Mouse (Mus musculus) hindbrain, embryonic 10.5 days (tissue): ENCODE measurements around the gene Obox2. TPM values are rescaled to one million over a fixed set of nuclear protein-coding genes. Genes with fewer than 3 reads are reported as not detected.
"Not testable (repeated sequence)": the region's sequence is repeated elsewhere in the genome, so short reads cannot be mapped to it uniquely, and the experiment has no call there.

Experiments
- DNase-seq: peaks from one replicate; pipeline ENCODE4 v3.0.0-alpha.2; 2017; ENCODE audit warnings: low spot score
- H3K27ac ChIP-seq: fragments of 300-500 bp; sonication (generic); 2 replicates; pipeline ENCODE4 v1.5.1; 2016; ENCODE audit warnings: mild to moderate bottlenecking, moderate library complexity
- H3K27me3 ChIP-seq: fragments of 300-500 bp; sonication (generic); 2 replicates; pipeline ENCODE4 v1.6.1; 2016; ENCODE audit warnings: mild to moderate bottlenecking; ENCODE audit not compliant: poor library complexity, insufficient read depth, severe bottlenecking
- H3K36me3 ChIP-seq: fragments of 300-500 bp; sonication (generic); 2 replicates; pipeline ENCODE4 v1.6.1; 2016; ENCODE audit warnings: mild to moderate bottlenecking, moderate library complexity
- H3K4me1 ChIP-seq: fragments of 300-500 bp; sonication (generic); replicated peaks from 2 replicates; pipeline ENCODE4 v1.6.1; 2016; ENCODE audit warnings: mild to moderate bottlenecking
- H3K4me3 ChIP-seq: fragments of 300-500 bp; sonication (generic); 2 replicates; pipeline ENCODE4 v1.5.1; 2016; ENCODE audit warnings: mild to moderate bottlenecking, moderate library complexity
- H3K9me3 ChIP-seq: fragments of 300-500 bp; sonication (generic); 2 replicates; pipeline ENCODE4 v1.6.1; 2016; ENCODE audit warnings: mild to moderate bottlenecking, moderate library complexity
- WGBS: fragments of 180-500 bp; shearing (Covaris S2); methylation state at CpG from one replicate; pipeline ENCODE4 v1.1.7; 2016; 5-methylcytosine and 5-hydroxymethylcytosine counted together
- polyA plus RNA-seq: library from polyadenylated mRNA; unstranded; fragments of >200 nt; fragmentation: Nextera tagmentation; extraction: Ambion mirVana; gene quantifications from 2 replicates; pipeline ENCODE4 v1.2.1, GENCODE M21; 2016

The Obox2 gene
- polyA plus RNA-seq: not detected in 2 replicates

DNA sequence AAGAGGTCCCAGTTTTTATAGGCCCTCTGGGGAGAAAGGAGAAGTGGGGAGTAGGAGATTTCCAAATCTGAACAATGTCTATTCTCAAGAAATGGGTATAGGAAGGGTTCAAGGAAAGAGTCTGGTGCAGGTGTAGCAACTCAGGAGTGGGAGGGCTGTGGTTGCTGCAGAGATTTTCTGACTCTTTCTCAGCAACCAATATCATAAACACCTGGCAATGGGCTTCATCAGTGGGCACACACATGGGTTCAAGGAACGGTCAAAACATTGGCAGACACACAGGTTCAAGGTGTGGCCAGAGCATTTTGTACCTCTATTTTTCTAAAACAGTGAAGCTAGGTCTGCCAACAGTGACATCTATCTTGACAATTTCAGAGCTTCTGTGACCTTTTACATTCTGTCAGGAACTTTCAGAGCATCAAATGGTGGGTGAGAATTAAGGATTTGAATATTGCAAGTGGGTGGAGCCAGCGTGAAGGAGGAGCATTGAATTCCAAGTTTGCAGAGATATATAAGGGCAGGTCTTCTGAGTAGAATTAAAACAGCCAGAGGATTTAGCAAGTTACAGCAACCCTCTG, at the start of gene Obox2, which contains the start of gene Obox1:
TSS of gene Obox2 (plus strand) at position 301 of the 578 bp plus-strand sequence.
TSS of gene Obox1 (plus strand) at position 528 of the 578 bp plus-strand sequence.
- DNase-seq, H3K4me1 ChIP-seq, H3K9me3 ChIP-seq, H3K4me3 ChIP-seq, H3K27ac ChIP-seq, H3K27me3 ChIP-seq, H3K36me3 ChIP-seq: not testable (repeated sequence)
- no CpG with 5 or more reads among the region's 2 CpGs for WGBS

DNA sequence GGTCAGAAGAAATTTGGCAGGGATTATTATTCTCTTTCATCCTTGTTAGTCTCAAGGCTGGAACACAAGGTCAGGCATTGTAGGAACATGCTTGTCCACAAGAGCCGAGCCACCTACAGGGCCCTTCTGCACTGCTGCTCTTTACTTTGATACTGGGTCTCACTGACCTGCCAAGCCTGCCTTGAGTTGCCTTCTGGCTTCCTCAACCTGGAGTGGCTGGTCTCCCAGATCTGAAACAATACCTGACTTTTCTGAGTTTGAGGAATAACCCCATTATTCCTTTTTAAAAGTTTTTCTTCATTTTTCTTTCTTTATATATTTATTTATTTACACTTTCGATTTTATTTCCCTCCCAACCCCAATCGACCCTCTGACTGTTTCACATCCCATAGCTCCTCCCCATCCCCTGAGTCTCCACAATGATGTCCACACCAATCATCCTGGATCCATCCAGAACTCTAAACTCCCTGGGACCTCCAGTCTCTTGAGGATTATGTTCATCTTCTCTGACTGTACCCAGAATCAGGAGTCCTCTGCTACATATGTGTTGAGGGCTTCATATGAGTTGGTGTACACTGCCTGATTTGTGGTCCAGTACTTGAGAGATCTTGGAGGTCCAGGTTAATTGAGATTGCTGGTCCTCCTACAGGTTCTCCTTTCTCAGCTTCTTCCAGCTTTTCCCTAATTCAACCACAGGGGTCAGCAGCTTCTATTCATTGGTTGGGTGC, 10.8 kb downstream of the Obox2 start:
- not testable (repeated sequence) for DNase-seq, H3K36me3 ChIP-seq, H3K27ac ChIP-seq, H3K4me3 ChIP-seq, H3K27me3 ChIP-seq, H3K4me1 ChIP-seq
- H3K9me3 ChIP-seq: peaks cover 46% of the 10 kb centered on the region
- 71% methylated on average over 3 of the region's 3 CpGs for WGBS

GRCm38 (mm10) chr7:15406816-15407215, 18.3 kb downstream of the Obox2 start:
- not testable (repeated sequence) for DNase-seq, H3K4me3 ChIP-seq, H3K36me3 ChIP-seq, H3K27me3 ChIP-seq, H3K4me1 ChIP-seq, H3K27ac ChIP-seq
- WGBS: 85% methylated on average over 10 of the region's 10 CpGs
- peaks cover 29% of the 10 kb centered on the region for H3K9me3 ChIP-seq

GRCm38 (mm10) chr7:15418046-15418445, 29.5 kb downstream of the Obox2 start:
- not testable (repeated sequence) for H3K4me1 ChIP-seq, H3K36me3 ChIP-seq, H3K27ac ChIP-seq, H3K27me3 ChIP-seq, DNase-seq, H3K4me3 ChIP-seq
- WGBS: 85% methylated on average over 9 of the region's 9 CpGs
- H3K9me3 ChIP-seq: peaks cover 21% of the 10 kb centered on the region

DNA sequence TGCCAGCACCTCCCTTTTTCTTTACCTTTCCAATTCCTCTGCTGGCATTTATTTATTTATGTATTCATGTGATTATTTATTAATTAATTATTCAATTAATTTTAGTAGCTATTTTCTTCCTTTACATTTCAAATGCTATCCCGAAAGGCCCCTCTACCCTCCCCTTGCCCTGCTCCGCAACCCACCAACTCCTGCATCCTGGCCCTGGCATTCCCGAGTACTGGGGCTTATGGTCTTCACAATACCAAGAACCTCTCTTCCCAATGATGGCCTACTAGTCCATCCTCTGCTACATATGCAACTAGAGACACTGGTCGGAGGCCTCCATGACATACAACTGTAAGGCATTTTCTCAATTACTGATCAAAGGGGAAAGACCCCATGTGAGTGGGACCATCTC, 37.0 kb downstream of the Obox2 start:
- peaks cover 23% of the 10 kb centered on the region for H3K9me3 ChIP-seq
- H3K4me1 ChIP-seq, H3K27me3 ChIP-seq, H3K27ac ChIP-seq, DNase-seq, H3K4me3 ChIP-seq, H3K36me3 ChIP-seq: not testable (repeated sequence)
- WGBS: 82% methylated on average over 4 of the region's 4 CpGs

Other genes with a start within 250 kb of the Obox2 start
- not detected in 2 replicates for gene Obox1, start 227 bp downstream of the Obox2 start, polyA plus RNA-seq